Comparison of ENCODE assay signal across 8 mouse cellular contexts in genomic region chr11:7055455-7056017, GRCm38 (mm10). TPM values are rescaled to one million over a fixed set of nuclear protein-coding genes. Genes with fewer than 3 reads are reported as not detected.
A peak's percentile ranks its signal among the peaks of the same experiment; 100 is the strongest.
DNase-seq lines count a peak whose midpoint lies in the region; ATAC-seq lines count a peak whose summit lies in the region.

No protein-coding gene starts in this region.

- no peaks in the 10 kb centered on the region for H3K36me3 ChIP-seq in kidney, embryonic 16.5 days (ENCODE audit: insufficient read depth, low read length)

- H3K27me3 ChIP-seq in kidney, embryonic 16.5 days (ENCODE audit: insufficient read depth, low read length): peaks cover 37% of the 10 kb centered on the region

- H3K9ac ChIP-seq in kidney, embryonic 16.5 days (replicated peaks; ENCODE audit: low read length): no peak overlapping the region

- H3K27ac ChIP-seq in kidney, embryonic 16.5 days (ENCODE audit: low read length): no peak overlapping the region

- no peak overlapping the region for H3K4me3 ChIP-seq in kidney, embryonic 16.5 days (ENCODE audit: low read length)

- H3K4me1 ChIP-seq in kidney, embryonic 16.5 days (ENCODE audit: insufficient read depth, low read length): peaks cover 11% of the 10 kb centered on the region

- no peak for DNase-seq in kidney, adult 8-10 months
- peak; percentile 97 to 99 for DNase-seq in cerebellum, postnatal 14 days
- peak; percentile 33 for DNase-seq in heart, adult 8-10 months (ENCODE audit: low spot score)
- peak; percentile 38 to 70 for DNase-seq in layer of hippocampus, postnatal 14 days (ENCODE audit: low spot score in 2 of 2)
- peak; percentile 84 for DNase-seq in retina, postnatal 1 day
- DNase-seq in ovary, adult 18-20 months (ENCODE audit: low spot score): no peak

- no peaks in the 10 kb centered on the region for H3K9me3 ChIP-seq in kidney, embryonic 16.5 days (ENCODE audit: low read length)

- peak; percentile 49; the same call in 1 of the 2 replicates for ATAC-seq in kidney, embryonic 16.5 days (ENCODE audit: low FRiP score, low TSS enrichment)
- no peak for ATAC-seq in megakaryocyte progenitor cell, adult 5-6 weeks (replicated peaks; ENCODE audit: poor library complexity)

- 26% methylated on average over 14 of the region's 14 CpGs for WGBS in kidney, embryonic 16.5 days

- H3K4me2 ChIP-seq in kidney, embryonic 16.5 days (replicated peaks; ENCODE audit: low read depth, low read length): peak overlapping the region; percentile 2; the same call in 1 of the 2 replicates

RNA-seq across cellular contexts. Expression of gene Adcy1, which starts 7.8 kb away (rescaled TPM):
- 1.6 and 1.9 TPM in 2 replicates for polyA plus RNA-seq in kidney, embryonic 16.5 days (2015; fragmentation: Nextera tagmentation; extraction: Ambion mirVana)
- total RNA-seq in heart, adult 8-10 months (2022): 1 to 10 TPM; 1.4 to 3.2 (median 2.0) TPM
- total RNA-seq in layer of hippocampus, postnatal 14 days (2021): 100 to 1,000 TPM; 196 to 212 TPM
- total RNA-seq in megakaryocyte progenitor cell, adult 5-6 weeks (2015): 0.02 TPM in 1 of 2 replicates, not detected in the other
- total RNA-seq in megakaryocyte progenitor cell, adult 5-6 weeks (2017): not detected in 2 replicates

Comparison
In these comparisons a context has a peak if more than half of its experiments do, and no peak if none do; other contexts are left out.
1. DNase-seq: peak in cerebellum, postnatal 14 days (2 of 2), heart, adult 8-10 months (single experiment), layer of hippocampus, postnatal 14 days (2 of 2) and retina, postnatal 1 day (single experiment); none in kidney, adult 8-10 months (0 of 2) and ovary, adult 18-20 months (single experiment).
2. RNA of gene Adcy1, which starts 7.8 kb away (total RNA-seq): 196 to 212 TPM in layer of hippocampus, postnatal 14 days; 1.4 to 3.2 TPM in heart, adult 8-10 months and 0.02 TPM in megakaryocyte progenitor cell, adult 5-6 weeks; every median in the first group is over 10 times any median in the second.